Mouse (Mus musculus) embryonic facial prominence, embryonic 11.5 days (tissue): Measurements from ENCODE around the gene Zfp949. TPM values are rescaled to one million over a fixed set of nuclear protein-coding genes. Genes with fewer than 3 reads are reported as not detected.
A peak's percentile ranks its signal among the peaks of the same experiment; 100 is the strongest.
"Not testable (repeated sequence)": the region's sequence is repeated elsewhere in the genome, so short reads cannot be mapped to it uniquely, and the experiment has no call there.

Experiments used
- ATAC-seq: fragments of 200-750 bp; cut with Nextera tagmentation; replicated peaks from 2 replicates; pipeline ENCODE4 v1.8.0; 2017; ENCODE audit warnings: low read depth; ENCODE audit not compliant: insufficient number of reproducible peaks, low FRiP score, low TSS enrichment
- DNase-seq: peaks from one replicate; pipeline ENCODE4 v3.0.0-alpha.2; 2015; ENCODE audit warnings: low spot score
- H3K27ac ChIP-seq: fragments of 300-500 bp; sonication (generic); replicated peaks from 2 replicates; pipeline ENCODE4 v1.5.1; 2014; ENCODE audit warnings: mild to moderate bottlenecking, low read depth, low read length, control low read depth
- H3K27me3 ChIP-seq: fragments of 300-500 bp; sonication (generic); 2 replicates; pipeline ENCODE4 v1.6.1; 2014; ENCODE audit warnings: mild to moderate bottlenecking, low read length, moderate library complexity, mixed read lengths; ENCODE audit not compliant: control insufficient read depth, insufficient read depth
- H3K36me3 ChIP-seq: fragments of 300-500 bp; sonication (generic); replicated peaks from 2 replicates; pipeline ENCODE4 v1.6.1; 2014; ENCODE audit warnings: low read depth, mild to moderate bottlenecking, low read length, moderate library complexity, mixed read lengths; ENCODE audit not compliant: control insufficient read depth, insufficient read depth
- H3K4me1 ChIP-seq: fragments of 300-500 bp; sonication (generic); 2 replicates; pipeline ENCODE4 v1.6.1; 2014; ENCODE audit warnings: low read length, mixed read lengths; ENCODE audit not compliant: control insufficient read depth, insufficient read depth
- H3K4me2 ChIP-seq: fragments of 300-500 bp; sonication (generic); 2 replicates; pipeline ENCODE4 v1.6.1; 2014; ENCODE audit warnings: low read depth, mild to moderate bottlenecking, control low read depth, low read length, moderate library complexity
- H3K4me3 ChIP-seq: fragments of 300-500 bp; sonication (generic); 2 replicates; pipeline ENCODE4 v1.5.1; 2014; ENCODE audit warnings: low read depth, low read length, control low read depth
- H3K9ac ChIP-seq: fragments of 300-500 bp; sonication (generic); replicated peaks from 2 replicates; pipeline ENCODE4 v1.6.1; 2014; ENCODE audit warnings: mild to moderate bottlenecking, control low read depth, low read length
- H3K9me3 ChIP-seq: fragments of 300-500 bp; sonication (generic); replicated peaks from 2 replicates; pipeline ENCODE4 v1.6.1; 2016; ENCODE audit warnings: mild to moderate bottlenecking, low read length, inconsistent platforms, mixed read lengths; ENCODE audit not compliant: control insufficient read depth
- WGBS: fragments of 180-500 bp; shearing (Covaris S2); extraction: QIAGEN DNeasy Blood & Tissue Kit; methylation state at CpG from one replicate; pipeline ENCODE4 v1.1.7; 2014; 5-methylcytosine and 5-hydroxymethylcytosine counted together
- polyA plus RNA-seq: library from polyadenylated mRNA; unstranded; fragments of >200 nt; fragmentation: Nextera tagmentation; extraction: Ambion mirVana; gene quantifications from 2 replicates; pipeline ENCODE4 v1.2.1, GENCODE M21; 2014

Gene Zfp949
- polyA plus RNA-seq, 1 experiment from 2014 or later: 8.2 TPM

DNA sequence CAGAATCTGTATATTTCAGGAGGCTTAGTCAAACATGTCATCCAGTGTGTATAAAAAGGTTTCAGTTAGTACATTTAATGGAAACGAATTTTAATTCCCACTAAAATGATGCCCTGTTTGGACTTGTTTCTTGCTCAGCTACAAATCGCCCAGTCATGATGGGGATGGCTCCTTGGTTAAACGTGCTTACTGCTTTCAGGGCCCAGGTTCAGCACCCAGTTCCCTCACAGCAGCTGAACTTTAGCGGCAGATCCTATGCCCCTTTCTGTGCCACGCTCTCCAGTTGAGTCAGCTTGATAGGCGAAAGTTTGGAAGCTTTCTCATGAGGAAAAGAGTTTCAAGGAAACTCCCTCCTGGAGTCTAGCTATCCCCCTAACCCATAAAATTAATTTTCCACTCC, 45.9 kb downstream of the Zfp949 start:
- WGBS: 86% methylated on average over 6 of the region's 6 CpGs
- H3K27me3 ChIP-seq, ATAC-seq, H3K9ac ChIP-seq, DNase-seq, H3K9me3 ChIP-seq, H3K4me1 ChIP-seq, H3K4me3 ChIP-seq, H3K36me3 ChIP-seq, H3K27ac ChIP-seq, H3K4me2 ChIP-seq: not testable (repeated sequence)

- not testable (repeated sequence) for H3K27me3 ChIP-seq, H3K27ac ChIP-seq, H3K9me3 ChIP-seq, H3K4me1 ChIP-seq, H3K36me3 ChIP-seq
- Histone ChIP-seq H3K9ac (0 out of 2 replicates have a peak overlapping the region, but pooled peaks have one; percentile 22), H3K4me3 (peak overlapping the region; percentile 27), H3K4me2 (peak overlapping the region; percentile 44)
- peak; percentile 90 for DNase-seq
- peak; percentile 97 for ATAC-seq
- under 1% methylated on average over 43 of the region's 50 CpGs for WGBS
These were observed 51.7 kb downstream of the Zfp949 start for GRCm38 (mm10) chr9:88599206-88600162.

Other genes with a start within 250 kb of the Zfp949 start
- 2.0 and 2.7 TPM in 2 replicates for gene Nt5e, start 220.8 kb upstream of the Zfp949 start, polyA plus RNA-seq
- gene Snx14, start 109.1 kb upstream of the Zfp949 start, polyA plus RNA-seq: 21.1 and 21.3 TPM in 2 replicates
- gene Gm20537, start 91.4 kb upstream of the Zfp949 start, polyA plus RNA-seq: 0.43 TPM in 1 of 2 replicates, not detected in the other
- gene Syncrip, start 65.4 kb upstream of the Zfp949 start, polyA plus RNA-seq: 150 and 162 TPM in 2 replicates
- gene Trim43a, start 32.9 kb downstream of the Zfp949 start, polyA plus RNA-seq: not detected in 2 replicates
- gene Mthfsl, start 172.3 kb downstream of the Zfp949 start, polyA plus RNA-seq: 27.8 and 30.9 TPM in 2 replicates
- not detected in 2 replicates for gene Bcl2a1d, start 183.9 kb downstream of the Zfp949 start, polyA plus RNA-seq